Mouse (Mus musculus) neural tube, embryonic 12.5 days (tissue): Measurements from ENCODE around the gene Efna1. TPM values are rescaled to one million over a fixed set of nuclear protein-coding genes. Genes with fewer than 3 reads are reported as not detected.
A peak's percentile ranks its signal among the peaks of the same experiment; 100 is the strongest.

Source experiments
- ATAC-seq: fragments of 200-750 bp; cut with Nextera tagmentation; 2 replicates; pipeline ENCODE4 v1.8.0; 2017; ENCODE audit warnings: low read depth, mild to moderate bottlenecking, moderate TSS enrichment, moderate library complexity; ENCODE audit not compliant: low FRiP score
- H3K27ac ChIP-seq: fragments of 300-500 bp; sonication (generic); 2 replicates; pipeline ENCODE4 v1.5.1; 2016
- H3K27me3 ChIP-seq: fragments of 300-500 bp; sonication (generic); replicated peaks from 2 replicates; pipeline ENCODE4 v1.6.1; 2016; ENCODE audit warnings: mild to moderate bottlenecking
- H3K36me3 ChIP-seq: fragments of 300-500 bp; sonication (generic); 2 replicates; pipeline ENCODE4 v1.6.1; 2016; ENCODE audit warnings: mild to moderate bottlenecking
- H3K4me1 ChIP-seq: fragments of 300-500 bp; sonication (generic); 2 replicates; pipeline ENCODE4 v1.6.1; 2016
- H3K4me2 ChIP-seq: fragments of 300-500 bp; sonication (generic); replicated peaks from 2 replicates; pipeline ENCODE4 v1.6.1; 2016; ENCODE audit warnings: mild to moderate bottlenecking
- H3K4me3 ChIP-seq: fragments of 300-500 bp; sonication (generic); 2 replicates; pipeline ENCODE4 v1.5.1; 2016
- H3K9ac ChIP-seq: fragments of 300-500 bp; sonication (generic); 2 replicates; pipeline ENCODE4 v1.6.1; 2016; ENCODE audit warnings: mild to moderate bottlenecking
- H3K9me3 ChIP-seq: fragments of 300-500 bp; sonication (generic); 2 replicates; pipeline ENCODE4 v1.6.1; 2016; ENCODE audit warnings: mild to moderate bottlenecking
- WGBS: fragments of 180-500 bp; shearing (Covaris S2); methylation state at CpG from one replicate; pipeline ENCODE4 v1.1.7; 2016; 5-methylcytosine and 5-hydroxymethylcytosine counted together
- polyA plus RNA-seq: library from polyadenylated mRNA; unstranded; fragments of >200 nt; fragmentation: Nextera tagmentation; extraction: Ambion mirVana; gene quantifications from 2 replicates; pipeline ENCODE4 v1.2.1, GENCODE M21; 2016

Efna1 gene
- polyA plus RNA-seq, 1 experiment from 2014 or later = 15.9 TPM

DNA sequence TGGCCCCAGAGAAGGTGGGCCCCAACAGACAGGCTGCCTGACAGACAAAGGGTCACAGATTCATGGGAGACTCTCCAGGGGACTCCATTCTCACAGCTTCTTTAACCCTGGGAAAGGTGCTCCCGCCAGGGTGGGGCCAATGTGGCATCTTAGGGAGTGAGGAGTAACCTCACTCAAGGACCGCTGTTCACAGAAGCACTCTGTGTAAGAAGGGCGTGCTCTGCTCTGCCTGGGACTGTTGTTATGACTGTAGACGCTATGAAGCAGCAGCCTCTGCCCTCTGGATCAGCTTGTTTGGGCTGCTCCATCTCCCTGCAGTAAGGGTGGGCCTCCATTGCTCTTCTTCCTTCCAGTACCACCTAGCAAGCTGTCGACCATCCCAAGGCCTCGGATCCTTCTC lies 23.5 kb upstream of the Efna1 start:
- Histone ChIP-seq H3K27ac (no peak overlapping the region), H3K36me3 (no peaks in the 10 kb centered on the region), H3K4me2 (no peak overlapping the region), H3K4me3 (no peak overlapping the region), H3K27me3 (0 out of 2 replicates have a peak, but pooled peaks cover 10% of the 10 kb centered on the region), H3K4me1 (peaks cover 5% of the 10 kb centered on the region), H3K9ac (no peak overlapping the region), H3K9me3 (no peaks in the 10 kb centered on the region)
- WGBS = 62% methylated on average over 6 of the region's 6 CpGs
- no peak for ATAC-seq

DNA sequence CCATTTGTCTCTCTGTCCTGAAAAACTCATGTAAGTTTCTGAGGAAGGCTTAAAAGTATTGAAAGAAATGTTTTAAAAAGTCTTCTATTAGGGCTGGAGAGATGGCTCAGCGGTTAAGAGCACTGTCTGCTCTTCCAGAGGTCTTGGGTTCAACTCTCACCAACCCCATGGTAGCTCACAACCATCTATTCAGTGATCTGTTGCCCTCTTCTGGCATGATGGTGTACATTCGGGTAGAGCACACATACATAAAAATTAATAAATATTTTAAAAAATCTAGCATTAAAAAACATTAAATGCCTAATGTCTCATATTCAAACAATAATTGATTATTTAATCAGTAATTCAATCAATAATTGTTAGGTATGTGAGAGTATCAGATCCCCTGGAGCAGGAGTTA lies 19.6 kb upstream of the Efna1 start:
- H3K9me3 ChIP-seq = no peaks in the 10 kb centered on the region
- no peak overlapping the region for H3K9ac ChIP-seq
- H3K4me3 ChIP-seq = no peak overlapping the region
- H3K4me1 ChIP-seq = peaks cover 8% of the 10 kb centered on the region
- H3K27me3 ChIP-seq = 0 out of 2 replicates have a peak, but pooled peaks cover 13% of the 10 kb centered on the region
- H3K4me2 ChIP-seq = no peak overlapping the region
- H3K27ac ChIP-seq = no peak overlapping the region
- 71% methylated on average over 2 of the region's 2 CpGs for WGBS
- no peaks in the 10 kb centered on the region for H3K36me3 ChIP-seq
- no peak for ATAC-seq

DNA sequence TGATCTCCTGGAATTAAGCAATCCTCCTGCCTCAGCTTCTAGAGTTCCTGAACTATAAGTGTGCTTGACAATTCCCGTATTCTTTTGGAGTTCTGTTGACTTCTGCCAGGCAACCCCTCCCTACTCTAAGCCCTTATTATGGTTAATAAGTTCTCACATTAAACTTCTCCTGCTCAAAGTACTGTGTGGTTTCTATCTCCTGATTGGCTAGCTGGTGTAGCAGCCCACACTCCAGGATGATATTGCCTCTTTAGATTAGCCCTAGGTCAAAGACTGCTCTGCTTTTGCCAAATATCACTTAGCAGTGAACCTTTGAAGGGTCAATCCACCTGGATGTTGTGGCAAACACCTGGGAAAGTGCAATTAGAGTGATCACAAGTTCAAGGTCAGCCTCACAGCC lies 19.1 kb upstream of the Efna1 start:
- Histone ChIP-seq H3K9me3 (no peaks in the 10 kb centered on the region), H3K27ac (no peak overlapping the region), H3K27me3 (0 out of 2 replicates have a peak, but pooled peaks cover 13% of the 10 kb centered on the region), H3K9ac (peak overlapping the region; percentile 34; the same call in 1 of the 2 replicates), H3K4me2 (peak overlapping the region; percentile 47), H3K36me3 (no peaks in the 10 kb centered on the region), H3K4me3 (no peak overlapping the region), H3K4me1 (peaks cover 8% of the 10 kb centered on the region)
- ATAC-seq = no peak
- 72% methylated on average over 1 of the region's 1 CpGs for WGBS

DNA sequence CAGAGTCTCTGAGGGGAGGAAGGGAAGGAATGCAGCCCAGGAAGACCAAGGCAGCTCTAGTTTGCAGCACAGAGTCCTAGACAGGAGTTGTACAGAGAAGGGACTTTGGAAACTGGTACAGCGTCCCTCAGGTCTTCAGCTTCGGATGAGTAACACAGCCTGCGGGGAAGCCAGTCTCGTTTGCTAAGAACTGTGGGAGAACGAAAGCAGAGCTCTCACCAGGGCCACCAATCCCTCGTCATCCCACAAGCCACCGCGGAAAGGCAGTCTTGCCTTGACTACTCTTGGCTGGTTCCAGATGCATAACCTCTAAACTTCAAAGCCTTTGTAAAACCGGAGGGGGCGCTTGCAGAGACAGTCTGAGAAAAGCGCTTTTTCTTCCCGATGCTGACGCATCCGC lies 18.6 kb upstream of the Efna1 start:
- H3K9me3 ChIP-seq = no peaks in the 10 kb centered on the region
- ATAC-seq = no peak
- no peak overlapping the region for H3K27ac ChIP-seq
- peak overlapping the region; percentile 34 for H3K9ac ChIP-seq
- H3K27me3 ChIP-seq = 0 out of 2 replicates have a peak, but pooled peaks cover 13% of the 10 kb centered on the region
- H3K36me3 ChIP-seq = no peaks in the 10 kb centered on the region
- H3K4me3 ChIP-seq = peak overlapping the region; percentile 5; the same call in 1 of the 2 replicates
- H3K4me1 ChIP-seq = peaks cover 8% of the 10 kb centered on the region
- WGBS = 4% methylated on average over 14 of the region's 14 CpGs
- H3K4me2 ChIP-seq = peak overlapping the region; percentile 47

DNA sequence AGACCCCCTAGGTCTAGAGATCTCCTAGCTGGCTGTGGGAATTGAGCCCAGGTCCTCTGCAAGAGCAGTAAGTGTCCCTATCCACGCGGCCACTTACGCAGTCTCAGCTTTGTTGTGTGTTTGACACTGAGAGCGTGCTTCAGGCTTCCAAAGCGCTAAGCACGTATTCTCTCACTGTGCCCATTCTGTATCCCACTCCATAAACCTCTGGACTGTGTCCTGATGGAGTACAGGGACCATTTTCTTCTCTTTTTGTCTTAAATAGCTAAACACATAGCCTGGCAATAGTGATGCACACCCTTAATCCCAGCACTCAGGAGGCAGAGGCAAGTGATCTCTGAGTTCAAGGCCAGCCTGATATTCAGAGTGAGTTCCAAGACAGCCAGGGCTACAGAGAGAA lies 18.0 kb upstream of the Efna1 start:
- Histone ChIP-seq H3K9ac (no peak overlapping the region), H3K4me3 (no peak overlapping the region), H3K4me1 (peaks cover 8% of the 10 kb centered on the region), H3K9me3 (no peaks in the 10 kb centered on the region), H3K27me3 (0 out of 2 replicates have a peak, but pooled peaks cover 13% of the 10 kb centered on the region), H3K27ac (no peak overlapping the region), H3K4me2 (no peak overlapping the region), H3K36me3 (no peaks in the 10 kb centered on the region)
- no peak for ATAC-seq
- 80% methylated on average over 6 of the region's 6 CpGs for WGBS

DNA sequence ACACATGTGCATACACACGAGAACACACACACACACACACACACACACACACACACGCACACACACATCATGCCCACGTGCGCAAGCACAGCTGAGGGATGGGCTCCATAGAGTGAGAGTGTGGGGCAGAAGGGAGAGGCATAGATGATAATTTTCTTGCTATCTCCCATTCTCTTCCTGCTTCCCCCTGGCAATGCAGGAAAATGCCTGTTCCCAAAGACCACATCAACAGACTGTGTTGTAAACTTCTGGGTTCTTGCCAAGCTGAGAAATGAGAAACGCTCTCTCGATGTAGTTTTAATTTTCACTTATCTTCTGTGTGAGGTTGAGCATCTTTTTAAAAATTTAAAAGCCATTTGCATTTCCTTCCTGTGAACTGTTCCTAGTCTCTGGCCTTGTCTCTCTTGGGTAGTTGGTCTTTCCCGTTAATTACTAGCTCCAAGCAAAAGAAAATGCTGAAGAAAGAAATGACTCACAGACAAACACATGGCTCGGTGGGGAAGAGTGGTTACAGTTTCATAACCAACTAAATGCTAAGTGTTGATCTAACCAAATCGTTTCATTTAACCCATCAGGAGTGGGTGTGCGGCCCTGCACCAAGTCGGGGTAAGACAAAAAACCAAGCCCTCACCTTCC lies 15.9 kb upstream of the Efna1 start:
- Histone ChIP-seq H3K36me3 (no peaks in the 10 kb centered on the region), H3K9me3 (no peaks in the 10 kb centered on the region), H3K4me3 (no peak overlapping the region), H3K27ac (no peak overlapping the region), H3K4me2 (no peak overlapping the region), H3K9ac (no peak overlapping the region), H3K4me1 (peaks cover 8% of the 10 kb centered on the region), H3K27me3 (0 out of 2 replicates have a peak, but pooled peaks cover 13% of the 10 kb centered on the region)
- 89% methylated on average over 11 of the region's 11 CpGs for WGBS
- no peak for ATAC-seq

DNA sequence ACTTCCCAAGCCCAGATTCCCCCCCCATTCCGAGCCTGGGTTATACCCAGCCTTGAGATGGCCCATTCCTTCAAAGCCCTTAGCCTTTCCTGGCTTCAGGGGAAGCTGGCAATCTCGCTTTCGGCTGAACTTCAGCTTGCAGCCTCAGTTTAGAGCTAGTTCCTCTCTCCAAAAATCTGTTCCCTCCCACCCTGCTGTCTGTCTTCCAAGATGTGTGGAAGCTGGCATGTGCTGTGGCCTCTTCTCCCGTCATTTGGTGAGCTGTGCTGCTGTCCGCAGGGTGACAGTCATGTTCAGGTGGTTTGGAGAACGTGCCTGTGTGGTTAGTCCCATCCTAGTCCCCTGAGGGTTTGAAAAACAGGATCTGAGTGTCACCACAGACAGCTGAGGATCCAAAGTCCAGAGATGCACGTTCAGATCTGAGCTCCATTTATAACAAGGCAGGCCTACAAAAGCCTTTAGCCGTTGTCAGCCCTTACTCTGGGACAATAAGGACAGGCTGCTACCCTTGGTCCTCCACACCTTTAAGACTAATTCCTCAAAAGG lies 14.8 kb upstream of the Efna1 start:
- no peaks in the 10 kb centered on the region for H3K36me3 ChIP-seq

DNA sequence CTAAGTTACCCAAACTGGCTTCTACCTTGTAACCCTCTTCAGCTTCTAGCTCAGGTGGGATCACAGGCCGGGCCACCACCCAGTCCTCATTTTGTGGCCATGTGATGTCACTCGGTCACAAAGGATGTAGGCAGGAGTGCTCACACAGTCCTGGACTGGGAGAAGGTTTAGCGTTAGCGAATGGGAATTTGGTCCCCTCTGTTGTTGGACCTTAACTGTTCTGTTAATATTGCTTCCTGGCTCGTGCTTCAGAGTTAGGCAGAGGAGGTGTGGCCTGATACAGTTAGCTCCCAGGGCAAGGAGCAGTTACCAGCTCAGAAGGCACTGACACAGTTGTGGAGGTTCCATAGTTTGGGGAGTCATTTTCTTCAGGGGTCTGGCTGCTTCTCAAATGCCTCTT lies 13.3 kb upstream of the Efna1 start:
- 73% methylated on average over 5 of the region's 5 CpGs for WGBS
- Histone ChIP-seq H3K4me3 (no peak overlapping the region), H3K9me3 (no peaks in the 10 kb centered on the region), H3K4me1 (peaks cover under 1% of the 10 kb centered on the region), H3K9ac (no peak overlapping the region), H3K27ac (no peak overlapping the region), H3K4me2 (no peak overlapping the region), H3K27me3 (0 out of 2 replicates have a peak, but pooled peaks cover 3% of the 10 kb centered on the region), H3K36me3 (no peaks in the 10 kb centered on the region)
- ATAC-seq = no peak

More for the DNA sequence above, 14.8 kb upstream of the Efna1 start:
- no peak overlapping the region for H3K9ac ChIP-seq
- 81% methylated on average over 8 of the region's 8 CpGs for WGBS
- peaks cover 8% of the 10 kb centered on the region for H3K4me1 ChIP-seq
- no peak overlapping the region for H3K27ac ChIP-seq
- no peak for ATAC-seq
- no peaks in the 10 kb centered on the region for H3K9me3 ChIP-seq
- 0 out of 2 replicates have a peak, but pooled peaks cover 13% of the 10 kb centered on the region for H3K27me3 ChIP-seq
- H3K4me2 ChIP-seq = no peak overlapping the region
- H3K4me3 ChIP-seq = no peak overlapping the region

DNA sequence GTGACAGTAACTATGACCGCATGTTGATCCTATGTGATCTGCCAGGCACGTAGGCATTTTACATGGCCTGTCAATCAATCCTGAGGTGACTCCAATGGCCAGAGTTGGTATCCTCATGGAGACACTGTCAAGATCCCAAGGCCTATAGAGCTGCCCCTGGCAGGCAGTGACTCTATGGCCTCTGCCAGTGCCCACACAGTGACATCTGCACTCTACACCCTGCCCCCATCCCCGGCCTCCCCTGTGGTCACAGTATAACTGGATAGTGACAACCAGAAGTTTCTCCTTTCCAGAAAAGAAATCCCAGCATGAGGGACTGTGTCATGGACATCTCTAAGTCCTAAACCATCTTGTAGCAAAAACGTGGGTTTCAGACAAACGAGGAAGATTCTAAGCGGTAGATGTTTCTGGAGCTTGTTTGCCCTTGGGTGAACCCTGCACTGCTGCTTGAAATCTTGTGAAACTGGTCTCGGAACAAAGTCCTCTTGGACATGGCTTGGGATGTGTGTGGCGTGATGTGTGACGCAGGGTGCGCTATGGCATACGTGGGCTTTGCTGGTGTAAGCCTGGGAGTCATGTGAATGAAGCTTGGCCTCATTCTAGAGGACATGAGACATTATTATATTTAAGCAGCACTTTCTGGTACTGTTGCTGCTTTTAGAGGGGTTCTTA lies 12.4 kb upstream of the Efna1 start:
- Histone ChIP-seq H3K9me3 (no peaks in the 10 kb centered on the region), H3K36me3 (no peaks in the 10 kb centered on the region), H3K9ac (no peak overlapping the region), H3K4me2 (no peak overlapping the region), H3K27me3 (0 out of 2 replicates have a peak, but pooled peaks cover 3% of the 10 kb centered on the region), H3K27ac (no peak overlapping the region), H3K4me1 (no peaks in the 10 kb centered on the region), H3K4me3 (no peak overlapping the region)
- WGBS = 93% methylated on average over 11 of the region's 11 CpGs
- ATAC-seq = no peak

DNA sequence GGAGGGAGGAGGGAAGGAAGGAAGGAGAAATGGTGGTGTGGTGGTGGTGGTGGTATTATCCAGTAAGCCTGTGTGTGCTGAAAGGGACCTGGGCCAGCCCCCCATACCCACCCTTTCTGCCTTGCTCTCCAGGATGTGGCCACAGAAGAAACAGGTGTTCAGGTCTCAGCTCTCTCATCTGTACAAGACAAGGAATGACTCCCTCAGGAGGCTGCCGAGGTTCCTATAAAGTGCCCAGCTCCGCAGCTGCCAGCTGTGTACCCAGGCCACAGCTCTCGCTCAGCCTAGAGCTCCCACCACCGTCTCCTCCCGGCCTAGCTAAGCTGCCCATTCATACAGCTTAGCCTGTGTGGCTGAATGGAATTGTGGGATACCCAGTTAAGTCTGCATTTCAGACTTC lies 11.4 kb upstream of the Efna1 start:
- Histone ChIP-seq H3K4me2 (no peak overlapping the region), H3K27ac (no peak overlapping the region), H3K4me3 (no peak overlapping the region), H3K4me1 (no peaks in the 10 kb centered on the region), H3K9me3 (no peaks in the 10 kb centered on the region), H3K36me3 (no peaks in the 10 kb centered on the region), H3K27me3 (no peaks in the 10 kb centered on the region), H3K9ac (no peak overlapping the region)
- no peak for ATAC-seq
- 71% methylated on average over 5 of the region's 5 CpGs for WGBS

DNA sequence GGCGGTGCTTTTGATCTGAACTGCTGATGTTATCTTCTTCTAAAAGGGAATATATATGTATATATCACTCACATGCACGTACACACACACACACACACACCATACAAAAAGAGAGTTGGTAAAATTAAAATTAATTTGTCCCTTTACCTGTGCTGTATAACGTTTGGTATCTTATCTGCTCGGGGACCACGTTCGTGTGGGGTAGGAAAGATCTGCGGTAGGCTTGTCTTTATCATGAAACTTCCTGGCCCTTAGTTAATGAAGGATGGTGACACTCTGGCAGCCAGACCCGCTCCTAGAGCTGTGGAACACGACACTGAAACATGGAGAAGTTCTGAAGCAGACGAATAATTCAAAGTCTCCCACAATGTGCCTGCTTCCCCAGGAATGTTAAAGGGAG lies 10.9 kb upstream of the Efna1 start:
- H3K9ac ChIP-seq = no peak overlapping the region
- H3K27ac ChIP-seq = no peak overlapping the region
- H3K4me1 ChIP-seq = no peaks in the 10 kb centered on the region
- no peaks in the 10 kb centered on the region for H3K9me3 ChIP-seq
- WGBS = 79% methylated on average over 10 of the region's 10 CpGs
- ATAC-seq = no peak
- no peak overlapping the region for H3K4me3 ChIP-seq
- H3K36me3 ChIP-seq = no peaks in the 10 kb centered on the region
- H3K27me3 ChIP-seq = no peaks in the 10 kb centered on the region
- no peak overlapping the region for H3K4me2 ChIP-seq

DNA sequence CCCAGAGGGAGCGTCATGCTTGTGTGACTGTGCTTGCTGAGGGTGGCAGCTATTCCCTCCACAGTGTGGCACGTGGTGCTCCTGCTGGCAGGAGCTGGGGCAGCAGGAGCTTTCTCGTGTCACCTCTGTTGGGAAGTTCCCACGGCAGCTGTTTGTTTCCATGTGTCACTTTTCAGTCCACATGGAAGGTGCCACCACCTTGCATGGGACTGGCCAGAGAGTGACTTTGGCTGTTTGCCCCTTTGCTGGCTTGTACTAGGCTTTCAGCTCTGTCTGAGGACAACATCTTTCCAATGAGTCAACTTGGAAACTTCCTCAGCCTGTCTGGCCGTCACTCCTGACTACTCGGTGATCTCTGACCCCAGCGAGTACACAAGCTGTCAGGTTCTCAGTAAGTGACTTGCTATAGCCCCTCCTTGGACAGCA lies 7.6 kb upstream of the Efna1 start:
- no peak overlapping the region for H3K9ac ChIP-seq
- no peak overlapping the region for H3K4me2 ChIP-seq
- 55% methylated on average over 7 of the region's 7 CpGs for WGBS
- H3K4me1 ChIP-seq = no peaks in the 10 kb centered on the region
- H3K27ac ChIP-seq = no peak overlapping the region
- no peak for ATAC-seq
- no peaks in the 10 kb centered on the region for H3K36me3 ChIP-seq
- no peak overlapping the region for H3K4me3 ChIP-seq
- no peaks in the 10 kb centered on the region; the same call in 1 of the 2 replicates for H3K27me3 ChIP-seq
- no peaks in the 10 kb centered on the region for H3K9me3 ChIP-seq
